Mouse (Mus musculus) forebrain, embryonic 14.5 days (tissue): ENCODE measurements around the gene Il33. TPM values are rescaled to one million over a fixed set of nuclear protein-coding genes. Genes with fewer than 3 reads are reported as not detected.
A peak's percentile ranks its signal among the peaks of the same experiment; 100 is the strongest.

ENCODE experiments used
- ATAC-seq: fragments of 200-750 bp; cut with Nextera tagmentation; 2 replicates; pipeline ENCODE4 v1.8.0; 2017; ENCODE audit warnings: mild to moderate bottlenecking, moderate library complexity
- DNase-seq: peaks from one replicate; pipeline ENCODE4 v3.0.0-alpha.2; 2015; ENCODE audit warnings: low spot score
- H3K27ac ChIP-seq: fragments of 300-500 bp; sonication (generic); 2 replicates; pipeline ENCODE4 v1.5.1; 2014; ENCODE audit warnings: low read depth, mild to moderate bottlenecking, control low read depth, low read length, moderate library complexity
- H3K27me3 ChIP-seq: fragments of 300-500 bp; sonication (generic); replicated peaks from 2 replicates; pipeline ENCODE4 v1.6.1; 2014; ENCODE audit warnings: low read length, control low read depth, mixed read lengths; ENCODE audit not compliant: control insufficient read depth, insufficient read depth
- H3K36me3 ChIP-seq: fragments of 300-500 bp; sonication (generic); 2 replicates; pipeline ENCODE4 v1.6.1; 2014; ENCODE audit warnings: low read length, control low read depth; ENCODE audit not compliant: control insufficient read depth, insufficient read depth
- H3K4me1 ChIP-seq: fragments of 300-500 bp; sonication (generic); 2 replicates; pipeline ENCODE4 v1.6.1; 2014; ENCODE audit warnings: antibody characterized with exemption, low read length, control low read depth; ENCODE audit not compliant: control insufficient read depth, insufficient read depth
- H3K4me2 ChIP-seq: fragments of 300-500 bp; sonication (generic); 2 replicates; pipeline ENCODE4 v1.6.1; 2014; ENCODE audit warnings: mild to moderate bottlenecking, control low read depth, low read length
- H3K4me3 ChIP-seq: fragments of 300-500 bp; sonication (generic); 2 replicates; pipeline ENCODE4 v1.5.1; 2014; ENCODE audit warnings: low read depth, low read length, control low read depth
- H3K9ac ChIP-seq: fragments of 300-500 bp; sonication (generic); 2 replicates; pipeline ENCODE4 v1.6.1; 2014; ENCODE audit warnings: mild to moderate bottlenecking, low read length, control low read depth, moderate library complexity
- H3K9me3 ChIP-seq: fragments of 300-500 bp; sonication (generic); replicated peaks from 2 replicates; pipeline ENCODE4 v1.6.1; 2016; ENCODE audit warnings: low read length, control low read depth, mixed read lengths; ENCODE audit not compliant: control insufficient read depth
- WGBS: fragments of 180-500 bp; shearing (Covaris S2); extraction: QIAGEN DNeasy Blood & Tissue Kit; methylation state at CpG from one replicate; pipeline ENCODE4 v1.1.7; 2014; 5-methylcytosine and 5-hydroxymethylcytosine counted together
- polyA plus RNA-seq: library from polyadenylated mRNA; unstranded; fragments of >200 nt; fragmentation: Nextera tagmentation; extraction: Ambion mirVana; gene quantifications from 2 replicates; pipeline ENCODE4 v1.2.1, GENCODE M21; 2014

Il33 gene
- polyA plus RNA-seq, 1 experiment from 2014 or later, result 0.55 TPM

DNA sequence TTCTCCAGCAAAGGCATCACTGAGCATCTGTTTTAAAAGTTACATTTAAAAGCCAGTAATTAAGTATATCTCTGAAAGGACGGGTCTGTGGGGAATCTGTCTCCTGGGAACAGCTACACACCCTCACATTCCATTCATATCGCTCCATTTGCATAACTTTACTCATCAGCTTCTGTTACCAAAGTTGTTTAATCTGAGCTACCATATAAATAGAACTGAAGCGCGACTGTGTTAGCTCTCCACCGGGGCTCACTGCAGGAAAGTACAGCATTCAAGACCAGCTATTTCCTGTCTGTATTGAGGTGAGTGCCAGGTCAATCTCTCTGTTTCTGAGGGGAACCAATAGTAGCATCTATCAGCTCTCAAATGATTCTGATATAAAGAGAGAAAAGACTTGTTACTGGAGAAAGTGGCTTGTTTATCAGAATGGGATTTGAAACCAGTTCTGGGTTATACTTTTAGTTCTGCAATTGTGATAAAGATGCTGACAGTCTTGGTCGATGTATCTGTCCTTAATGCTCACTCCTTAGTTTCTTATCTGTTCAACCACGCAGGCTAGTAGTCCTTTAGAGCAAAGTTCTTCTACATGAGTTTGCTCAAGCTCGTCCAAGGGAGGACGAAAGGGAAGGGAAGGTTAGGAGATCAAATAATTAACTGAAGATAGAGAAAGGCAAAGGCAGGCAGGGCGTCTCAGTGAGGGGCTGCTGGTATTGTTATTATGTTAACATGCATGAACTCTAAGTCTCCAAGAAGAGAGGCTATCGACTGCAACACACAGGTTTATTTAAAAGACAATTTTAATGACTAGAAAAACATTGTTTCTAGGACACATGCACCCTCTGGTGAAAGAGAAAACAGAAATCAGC lies 20.9 kb downstream of the Il33 start:
- ATAC-seq, result no peak
- Histone ChIP-seq H3K36me3 (no peaks in the 10 kb centered on the region), H3K9me3 (no peaks in the 10 kb centered on the region), H3K4me3 (no peak overlapping the region), H3K4me1 (peaks cover 8% of the 10 kb centered on the region), H3K27me3 (no peaks in the 10 kb centered on the region), H3K27ac (no peak overlapping the region), H3K9ac (no peak overlapping the region), H3K4me2 (no peak overlapping the region)
- DNase-seq, result no peak
- 15% methylated on average over 11 of the region's 11 CpGs for WGBS

DNA sequence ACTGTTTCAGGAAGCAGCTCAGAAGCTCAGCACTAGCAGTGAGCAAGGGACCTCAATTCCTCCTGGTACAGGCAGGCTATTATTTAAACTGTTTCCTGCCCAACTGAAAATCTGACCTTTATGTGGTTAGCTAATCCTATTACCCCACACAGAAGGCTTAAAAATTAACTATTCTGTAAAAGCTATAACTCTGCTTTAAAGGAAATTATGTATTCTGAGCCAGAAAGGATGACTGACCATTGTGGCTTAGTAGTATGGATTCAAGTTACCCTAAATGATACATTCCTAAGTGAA lies 21.5 kb downstream of the Il33 start:
- H3K27me3 ChIP-seq, result no peaks in the 10 kb centered on the region
- H3K4me1 ChIP-seq, result peaks cover 8% of the 10 kb centered on the region
- no peak for DNase-seq
- H3K27ac ChIP-seq, result no peak overlapping the region
- H3K4me3 ChIP-seq, result no peak overlapping the region
- no peak for ATAC-seq
- H3K9me3 ChIP-seq, result no peaks in the 10 kb centered on the region
- H3K9ac ChIP-seq, result no peak overlapping the region
- H3K36me3 ChIP-seq, result no peaks in the 10 kb centered on the region
- no peak overlapping the region for H3K4me2 ChIP-seq

DNA sequence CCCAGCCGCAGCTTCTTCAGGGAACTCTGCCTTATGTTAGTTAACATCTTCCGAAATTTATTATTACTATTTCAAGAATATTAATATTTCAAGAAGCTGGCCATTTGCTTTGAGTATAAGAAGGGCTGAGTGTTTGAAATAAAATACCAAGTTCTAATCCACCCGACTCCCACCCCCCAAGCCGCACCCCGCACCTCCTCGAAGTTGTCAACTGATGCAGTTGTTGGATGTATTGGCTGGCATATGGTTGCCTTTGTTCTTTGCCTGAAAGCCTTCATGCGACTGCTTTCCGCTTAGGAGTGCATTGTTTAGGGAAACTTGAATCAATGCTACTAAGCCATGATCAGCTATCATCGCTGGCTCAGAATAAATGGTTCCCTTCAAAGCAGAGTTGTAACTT lies 22.1 kb downstream of the Il33 start:
- no peak for ATAC-seq
- H3K27ac ChIP-seq, result no peak overlapping the region
- H3K9me3 ChIP-seq, result no peaks in the 10 kb centered on the region
- peaks cover 8% of the 10 kb centered on the region for H3K4me1 ChIP-seq
- WGBS, result 66% methylated on average over 9 of the region's 9 CpGs
- H3K4me2 ChIP-seq, result no peak overlapping the region
- no peak overlapping the region for H3K9ac ChIP-seq
- no peaks in the 10 kb centered on the region for H3K36me3 ChIP-seq
- H3K27me3 ChIP-seq, result no peaks in the 10 kb centered on the region
- DNase-seq, result no peak
- H3K4me3 ChIP-seq, result no peak overlapping the region

DNA sequence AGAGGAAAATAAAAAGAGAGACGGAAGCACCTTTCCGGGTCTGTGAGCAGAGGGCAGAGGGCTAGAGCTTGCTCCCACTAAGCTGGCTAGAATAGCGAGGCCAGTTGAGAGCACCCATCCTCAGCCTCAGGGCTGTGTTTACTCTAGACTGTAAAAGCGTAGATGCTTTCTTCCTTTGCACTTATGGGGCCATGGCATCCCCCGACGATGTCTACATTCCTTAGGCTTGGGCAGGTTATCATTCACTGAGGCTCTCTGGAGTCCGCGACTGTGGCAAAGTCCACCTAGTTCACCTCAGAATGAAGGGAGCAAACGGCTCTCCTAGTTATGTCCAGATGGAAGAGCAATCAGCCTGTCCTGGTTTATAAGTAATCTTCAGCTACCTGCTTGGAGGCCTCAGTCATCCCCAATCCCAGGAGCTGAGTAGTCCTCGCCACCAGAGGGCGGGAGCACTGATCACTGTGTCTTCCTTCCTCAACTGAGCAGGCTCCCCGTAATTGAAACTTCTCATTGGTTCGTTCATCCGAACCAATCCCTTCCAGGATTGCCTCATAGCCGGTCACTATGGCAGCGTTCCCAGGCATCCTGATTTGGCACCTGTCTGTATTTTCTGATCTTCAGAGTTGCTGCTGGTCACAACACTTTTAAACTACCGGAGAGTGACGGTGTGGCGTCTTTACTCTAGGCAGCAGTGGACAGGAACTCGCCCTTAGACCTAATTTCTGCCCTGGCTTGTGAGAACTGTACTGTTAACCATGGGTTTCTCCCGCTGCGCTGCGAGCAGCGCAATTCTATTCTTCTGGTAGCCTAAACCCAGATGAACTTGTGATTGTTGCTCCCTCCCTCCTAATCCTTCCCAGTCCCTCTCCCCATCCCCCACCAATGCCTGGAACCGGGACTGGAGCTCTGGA lies 23.2 kb downstream of the Il33 start:
- DNase-seq, result peak; percentile 90
- 23% methylated on average over 25 of the region's 25 CpGs for WGBS
- Histone ChIP-seq H3K36me3 (no peaks in the 10 kb centered on the region), H3K9me3 (no peaks in the 10 kb centered on the region), H3K27me3 (no peaks in the 10 kb centered on the region), H3K4me3 (peak overlapping the region; percentile 30), H3K27ac (no peak overlapping the region), H3K4me2 (peak overlapping the region; percentile 72), H3K9ac (peak overlapping the region; percentile 55), H3K4me1 (peaks cover 8% of the 10 kb centered on the region)
- peak; percentile 96 for ATAC-seq

DNA sequence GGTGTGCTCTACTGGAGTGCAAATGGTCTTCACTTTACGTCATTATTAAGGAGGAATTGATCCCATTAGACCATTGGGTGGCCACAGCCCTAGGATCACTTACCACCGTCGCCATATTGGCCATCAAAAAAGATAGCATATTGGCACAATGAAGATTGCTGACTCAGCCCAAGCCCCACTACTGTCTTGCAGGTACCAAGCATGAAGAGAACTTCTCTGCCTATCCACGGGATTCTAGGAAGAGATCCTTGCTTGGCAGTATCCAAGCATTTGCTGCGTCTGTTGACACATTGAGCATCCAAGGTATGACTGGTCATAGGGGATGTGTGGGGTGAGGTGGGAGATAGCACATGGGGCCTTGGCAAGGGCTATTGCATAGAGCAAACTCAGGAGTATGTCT lies 27.6 kb downstream of the Il33 start:
- Histone ChIP-seq H3K9me3 (no peaks in the 10 kb centered on the region), H3K4me3 (no peak overlapping the region), H3K27me3 (no peaks in the 10 kb centered on the region), H3K4me1 (peaks cover 8% of the 10 kb centered on the region; the same call in 1 of the 2 replicates), H3K27ac (no peak overlapping the region), H3K9ac (no peak overlapping the region), H3K36me3 (no peaks in the 10 kb centered on the region), H3K4me2 (no peak overlapping the region)
- ATAC-seq (no peak), DNase-seq (no peak)
- 91% methylated on average over 5 of the region's 5 CpGs for WGBS

DNA sequence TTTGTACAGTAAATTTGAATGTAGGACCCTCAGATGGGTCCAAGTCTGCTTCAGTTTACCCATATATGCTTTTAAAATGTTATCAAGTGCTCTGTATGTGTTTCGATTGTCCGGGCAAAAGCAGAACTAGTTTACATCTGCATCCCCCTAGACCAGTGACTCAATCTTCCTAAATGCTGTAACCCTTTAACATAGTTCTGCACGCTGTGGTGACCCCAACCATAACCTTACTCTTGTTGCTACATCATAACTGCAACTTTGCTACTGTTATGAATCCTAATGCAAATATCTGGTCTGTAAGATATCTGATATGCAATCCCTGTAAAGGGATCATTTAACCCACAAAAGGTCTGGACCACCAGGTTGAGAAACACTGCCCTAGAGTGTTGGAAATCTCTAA lies 28.9 kb downstream of the Il33 start:
- DNase-seq (no peak), ATAC-seq (no peak)
- Histone ChIP-seq H3K4me2 (no peak overlapping the region), H3K27me3 (no peaks in the 10 kb centered on the region), H3K4me3 (no peak overlapping the region), H3K9me3 (no peaks in the 10 kb centered on the region), H3K27ac (no peak overlapping the region), H3K9ac (no peak overlapping the region), H3K36me3 (no peaks in the 10 kb centered on the region), H3K4me1 (peaks cover 2% of the 10 kb centered on the region; the same call in 1 of the 2 replicates)
- WGBS, result 94% methylated on average over 3 of the region's 3 CpGs

DNA sequence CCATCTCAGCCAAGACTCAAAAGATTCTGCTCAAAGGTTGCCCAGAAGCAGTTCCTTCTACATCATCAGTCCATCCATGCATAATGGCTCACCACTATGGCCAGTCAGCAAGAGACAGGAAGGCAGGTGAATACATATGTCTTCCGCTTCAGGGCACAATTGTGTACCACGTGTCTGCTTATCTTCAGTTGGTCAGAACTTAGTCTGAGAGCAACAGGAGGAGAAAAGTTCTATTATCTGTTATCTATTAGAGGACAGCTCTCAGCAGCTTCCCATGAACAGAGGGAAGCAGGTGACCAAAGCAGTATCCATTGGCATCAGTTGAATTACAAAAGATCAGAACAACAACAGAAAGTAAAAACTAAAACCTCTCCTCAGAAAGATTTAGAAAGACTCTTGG lies 30.5 kb downstream of the Il33 start:
- no peak for DNase-seq
- Histone ChIP-seq H3K27ac (no peak overlapping the region), H3K4me2 (no peak overlapping the region), H3K9me3 (no peaks in the 10 kb centered on the region), H3K4me1 (no peaks in the 10 kb centered on the region), H3K4me3 (no peak overlapping the region), H3K9ac (no peak overlapping the region), H3K27me3 (no peaks in the 10 kb centered on the region), H3K36me3 (no peaks in the 10 kb centered on the region)
- WGBS, result 87% methylated on average over 2 of the region's 2 CpGs
- ATAC-seq, result no peak

DNA sequence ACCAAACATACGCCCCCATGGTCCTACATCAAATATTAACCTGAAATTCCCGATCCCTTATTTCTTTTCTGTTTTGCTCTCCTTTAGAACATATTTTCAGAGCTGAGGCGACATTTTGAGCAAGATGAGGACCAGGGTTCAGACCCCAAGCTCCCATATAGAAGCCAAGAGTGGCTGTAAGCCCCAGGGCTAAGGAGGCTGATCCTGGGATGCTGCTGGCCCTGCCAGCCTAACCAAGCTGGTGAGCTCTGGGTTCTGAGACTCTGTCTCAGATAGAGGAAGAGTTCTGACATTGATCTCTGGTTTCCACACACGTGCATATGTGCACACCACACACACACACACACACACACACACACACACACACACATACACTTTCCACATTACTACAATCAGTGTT lies 36.0 kb downstream of the Il33 start:
- 79% methylated on average over 4 of the region's 4 CpGs for WGBS
- no peak for ATAC-seq
- Histone ChIP-seq H3K9me3 (no peaks in the 10 kb centered on the region), H3K27ac (no peak overlapping the region), H3K27me3 (no peaks in the 10 kb centered on the region), H3K4me2 (no peak overlapping the region), H3K36me3 (no peaks in the 10 kb centered on the region), H3K4me3 (no peak overlapping the region), H3K4me1 (no peaks in the 10 kb centered on the region), H3K9ac (no peak overlapping the region)
- DNase-seq, result no peak

DNA sequence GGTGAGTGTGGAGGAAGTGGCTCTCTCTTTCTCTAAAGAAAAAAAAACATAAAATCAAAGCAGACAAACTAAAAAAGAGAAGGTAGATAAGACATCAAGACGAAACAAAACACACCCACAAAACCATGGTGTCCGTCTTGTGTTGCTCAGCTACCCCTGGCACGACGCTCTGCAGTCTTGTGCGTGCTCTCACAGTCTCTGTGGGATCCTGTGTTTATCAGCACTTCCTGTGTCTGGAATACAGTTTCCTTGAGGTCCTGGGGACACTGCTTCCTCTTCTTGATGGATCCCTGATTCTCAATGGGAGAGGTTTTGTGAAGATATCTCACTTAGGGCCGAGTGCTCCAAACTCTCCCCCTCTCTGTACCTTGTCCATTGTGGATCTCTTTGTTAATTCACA lies 36.9 kb downstream of the Il33 start:
- Histone ChIP-seq H3K27ac (no peak overlapping the region), H3K4me2 (no peak overlapping the region), H3K36me3 (no peaks in the 10 kb centered on the region)

More for the DNA sequence above, 36.9 kb downstream of the Il33 start:
- Histone ChIP-seq H3K4me1 (no peaks in the 10 kb centered on the region), H3K9me3 (no peaks in the 10 kb centered on the region), H3K27me3 (no peaks in the 10 kb centered on the region), H3K4me3 (no peak overlapping the region), H3K9ac (no peak overlapping the region)
- ATAC-seq (no peak), DNase-seq (no peak)
- WGBS, result 87% methylated on average over 6 of the region's 6 CpGs
